Mouse (Mus musculus): ENCODE data around the gene Rccd1. TPM values are rescaled to one million over a fixed set of nuclear protein-coding genes. Genes with fewer than 3 reads are reported as not detected.

Rccd1 gene
- polyA plus RNA-seq, 1 experiment: 19.4 TPM

DNA sequence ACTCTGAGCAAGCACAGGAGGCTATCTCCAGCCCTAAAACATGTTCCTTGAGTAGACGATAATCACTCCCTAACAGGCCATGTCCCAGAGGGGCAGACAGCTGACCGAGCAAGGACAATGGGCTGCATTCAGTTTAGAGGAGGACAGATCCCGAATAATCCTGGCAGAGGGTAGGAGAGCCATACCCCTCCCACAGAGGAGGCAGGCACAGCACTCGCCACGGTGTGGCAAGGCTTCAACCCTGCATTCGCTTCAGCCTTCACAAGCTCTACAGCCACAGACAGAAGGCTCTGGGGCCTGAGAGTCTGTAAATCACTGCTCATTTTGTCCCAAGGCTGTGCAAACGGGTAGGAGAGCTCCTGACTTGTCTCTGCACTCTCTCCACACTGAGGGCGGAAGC is 32.9 kb upstream of the Rccd1 start:
- 23% methylated on average over 8 of the region's 8 CpGs for WGBS
- Histone ChIP-seq H3K4me3 (replicated peaks; ENCODE audit: insufficient read depth, low read depth, low read length) (no peak overlapping the region), H3K27ac (ENCODE audit: insufficient read depth, low read length) (peak overlapping the region; percentile 34; the same call in 1 of the 2 replicates), H3K4me1 (ENCODE audit: control insufficient read depth, insufficient read depth, low read length) (peaks cover 11% of the 10 kb centered on the region), H3K27me3 (ENCODE audit: control insufficient read depth, insufficient read depth, low read length) (no peaks in the 10 kb centered on the region)
- peak in 1 of 2 experiments; percentile 43 for DNase-seq
- no peak for TF ChIP-seq POLR2A (IDR thresholded peaks at IDR 0.05; ENCODE audit: borderline replicate concordance, insufficient read depth, low read length)
- no peak for TF ChIP-seq CTCF (IDR thresholded peaks at IDR 0.05; ENCODE audit: borderline replicate concordance, insufficient read depth, low read depth, low read length)

DNA sequence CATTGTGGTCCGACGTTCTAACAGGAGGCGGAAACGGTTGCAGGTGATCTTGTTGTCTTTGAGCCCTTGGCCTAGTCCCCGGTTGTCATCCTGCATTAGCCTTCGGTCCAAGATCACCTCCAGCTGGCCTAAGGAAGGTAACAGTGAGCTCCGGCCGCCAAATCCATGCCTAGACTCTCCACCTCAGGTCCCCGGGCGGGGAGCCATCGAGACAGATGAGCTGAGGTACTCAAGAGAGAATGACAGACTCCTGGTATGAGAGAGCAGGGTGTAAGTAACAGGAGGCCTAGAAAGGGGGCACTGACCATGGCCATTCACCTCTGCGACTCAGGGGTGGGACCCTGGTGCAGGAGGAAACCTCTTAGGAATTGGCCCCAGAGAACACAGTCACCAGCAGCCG is 32.1 kb upstream of the Rccd1 start:
- Histone ChIP-seq H3K4me3 (replicated peaks; ENCODE audit: insufficient read depth, low read depth, low read length) (no peak overlapping the region), H3K27ac (ENCODE audit: insufficient read depth, low read length) (peak overlapping the region; percentile 26), H3K27me3 (ENCODE audit: control insufficient read depth, insufficient read depth, low read length) (no peaks in the 10 kb centered on the region), H3K4me1 (ENCODE audit: control insufficient read depth, insufficient read depth, low read length) (peaks cover 11% of the 10 kb centered on the region)
- TF ChIP-seq CTCF (IDR thresholded peaks at IDR 0.05; ENCODE audit: borderline replicate concordance, insufficient read depth, low read depth, low read length): no peak
- TF ChIP-seq POLR2A (IDR thresholded peaks at IDR 0.05; ENCODE audit: borderline replicate concordance, insufficient read depth, low read length): no peak
- 36% methylated on average over 13 of the region's 13 CpGs for WGBS
- peak in 1 of 2 experiments; percentile 45 for DNase-seq

DNA sequence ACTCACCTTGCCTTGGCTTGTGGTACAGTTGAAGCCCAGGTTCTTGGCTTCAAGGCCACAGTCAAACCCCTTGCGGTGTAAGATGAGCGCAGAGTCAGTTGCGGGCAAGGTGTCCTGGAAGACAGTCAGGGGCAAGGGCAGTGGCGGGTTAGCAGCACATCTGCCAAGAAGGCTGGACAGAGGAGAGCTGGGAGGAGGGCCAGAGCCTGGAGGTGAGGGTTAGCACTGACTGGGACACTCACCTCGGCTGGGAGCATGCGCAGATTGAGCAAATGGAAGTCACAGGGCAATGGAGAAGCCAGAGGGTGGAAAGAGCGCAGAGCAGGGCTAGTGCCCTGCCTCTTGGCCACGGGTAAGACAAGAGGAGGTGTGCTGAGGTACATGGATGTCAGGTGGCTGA is 28.7 kb upstream of the Rccd1 start:
- WGBS: 84% methylated on average over 8 of the region's 8 CpGs
- TF ChIP-seq POLR2A (IDR thresholded peaks at IDR 0.05; ENCODE audit: borderline replicate concordance, insufficient read depth, low read length) (no peak), CTCF (IDR thresholded peaks at IDR 0.05; ENCODE audit: borderline replicate concordance, insufficient read depth, low read depth, low read length) (no peak)
- Histone ChIP-seq H3K27me3 (ENCODE audit: control insufficient read depth, insufficient read depth, low read length) (no peaks in the 10 kb centered on the region), H3K27ac (ENCODE audit: insufficient read depth, low read length) (no peak overlapping the region), H3K4me3 (replicated peaks; ENCODE audit: insufficient read depth, low read depth, low read length) (no peak overlapping the region), H3K4me1 (ENCODE audit: control insufficient read depth, insufficient read depth, low read length) (peaks cover 11% of the 10 kb centered on the region)
- no peak for DNase-seq

DNA sequence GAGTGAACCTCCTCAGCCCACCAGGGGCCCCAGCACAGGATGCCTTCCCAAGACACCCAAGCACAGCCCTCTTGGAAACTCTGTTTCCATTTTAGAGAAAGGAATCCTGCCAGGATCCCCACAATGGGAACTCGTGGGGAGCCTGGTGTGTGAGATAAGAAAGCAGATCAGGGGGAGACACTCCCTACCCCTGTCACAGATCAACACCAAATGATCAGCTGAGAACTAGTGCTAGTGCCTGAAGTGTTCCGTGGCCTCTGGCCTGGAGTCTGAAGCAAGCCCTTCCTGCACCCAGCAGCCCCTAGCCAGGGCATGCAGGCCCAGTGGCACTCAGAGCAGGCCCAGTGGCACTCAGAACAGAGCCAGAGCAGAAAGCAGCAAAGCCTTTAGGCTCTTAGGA is 26.6 kb upstream of the Rccd1 start:
- no peak for TF ChIP-seq POLR2A (IDR thresholded peaks at IDR 0.05; ENCODE audit: borderline replicate concordance, insufficient read depth, low read length)

GRCm38 (mm10) chr7:80347670-80348586 is 23.7 kb upstream of the Rccd1 start:
- peaks cover 6% of the 10 kb centered on the region for H3K4me1 ChIP-seq (ENCODE audit: control insufficient read depth, insufficient read depth, low read length)
- H3K27ac ChIP-seq (ENCODE audit: insufficient read depth, low read length): no peak overlapping the region
- DNase-seq: no peak

More for the DNA sequence above, 26.6 kb upstream of the Rccd1 start:
- Histone ChIP-seq H3K27ac (ENCODE audit: insufficient read depth, low read length) (no peak overlapping the region), H3K4me1 (ENCODE audit: control insufficient read depth, insufficient read depth, low read length) (no peaks in the 10 kb centered on the region), H3K27me3 (ENCODE audit: control insufficient read depth, insufficient read depth, low read length) (no peaks in the 10 kb centered on the region), H3K4me3 (replicated peaks; ENCODE audit: insufficient read depth, low read depth, low read length) (no peak overlapping the region)
- DNase-seq: no peak
- 79% methylated on average over 2 of the region's 2 CpGs for WGBS

GRCm38 (mm10) chr7:80346830-80347229 is 22.6 kb upstream of the Rccd1 start:
- no peaks in the 10 kb centered on the region for H3K27me3 ChIP-seq (ENCODE audit: control insufficient read depth, insufficient read depth, low read length)
- TF ChIP-seq POLR2A (IDR thresholded peaks at IDR 0.05; ENCODE audit: borderline replicate concordance, insufficient read depth, low read length) (no peak), CTCF (IDR thresholded peaks at IDR 0.05; ENCODE audit: borderline replicate concordance, insufficient read depth, low read depth, low read length) (no peak)
- DNase-seq: no peak
- H3K4me1 ChIP-seq (ENCODE audit: control insufficient read depth, insufficient read depth, low read length): peaks cover 9% of the 10 kb centered on the region
- no peak overlapping the region for H3K27ac ChIP-seq (ENCODE audit: insufficient read depth, low read length)
- H3K4me3 ChIP-seq (replicated peaks; ENCODE audit: insufficient read depth, low read depth, low read length): no peak overlapping the region
- WGBS: 30% methylated on average over 5 of the region's 5 CpGs

More at GRCm38 (mm10) chr7:80347670-80348586, 23.7 kb upstream of the Rccd1 start:
- no peak overlapping the region for H3K4me3 ChIP-seq (replicated peaks; ENCODE audit: insufficient read depth, low read depth, low read length)
- H3K27me3 ChIP-seq (ENCODE audit: control insufficient read depth, insufficient read depth, low read length): no peaks in the 10 kb centered on the region
- TF ChIP-seq CTCF (IDR thresholded peaks at IDR 0.05; ENCODE audit: borderline replicate concordance, insufficient read depth, low read depth, low read length): no peak
- TF ChIP-seq POLR2A (IDR thresholded peaks at IDR 0.05; ENCODE audit: borderline replicate concordance, insufficient read depth, low read length): no peak
- 55% methylated on average over 13 of the region's 13 CpGs for WGBS

DNA sequence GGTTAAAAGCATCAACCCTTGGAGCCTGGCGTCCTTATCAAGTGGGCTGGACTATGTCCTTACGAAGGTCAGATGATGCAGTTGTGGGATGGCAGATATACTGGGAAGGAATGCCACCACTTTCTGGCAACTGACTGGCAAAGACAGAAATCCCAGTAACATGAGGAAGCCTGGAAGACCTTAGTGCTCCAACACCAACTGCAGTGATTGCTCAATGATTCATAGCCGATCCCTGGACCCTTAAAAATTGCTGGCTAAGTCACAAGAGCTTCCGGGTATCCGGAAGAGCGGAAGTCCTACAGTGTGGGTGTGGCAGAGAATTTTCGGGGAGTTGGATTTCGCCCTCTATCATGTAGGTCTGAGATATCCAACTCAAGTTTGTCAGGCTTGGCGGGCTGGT is 21.9 kb upstream of the Rccd1 start:
- WGBS: 84% methylated on average over 9 of the region's 9 CpGs
- no peak overlapping the region for H3K4me3 ChIP-seq (replicated peaks; ENCODE audit: insufficient read depth, low read depth, low read length)
- H3K27ac ChIP-seq (ENCODE audit: insufficient read depth, low read length): no peak overlapping the region
- no peak for DNase-seq
- TF ChIP-seq CTCF (IDR thresholded peaks at IDR 0.05; ENCODE audit: borderline replicate concordance, insufficient read depth, low read depth, low read length) (no peak), POLR2A (IDR thresholded peaks at IDR 0.05; ENCODE audit: borderline replicate concordance, insufficient read depth, low read length) (no peak)
- no peaks in the 10 kb centered on the region for H3K27me3 ChIP-seq (ENCODE audit: control insufficient read depth, insufficient read depth, low read length)
- peaks cover 9% of the 10 kb centered on the region for H3K4me1 ChIP-seq (ENCODE audit: control insufficient read depth, insufficient read depth, low read length)

Measured in cerebellum, adult 2 months (tissue).